Mouse (Mus musculus) adrenal gland (tissue): Measurements from ENCODE around the gene 1810043G02Rik.
"Not testable (repeated sequence)": the region's sequence is repeated elsewhere in the genome, so short reads cannot be mapped to it uniquely, and the experiment has no call there.

Experiments
- intact Hi-C: fragments of 180-260 bp; cut with DNase I; formaldehyde crosslinking; loops from one replicate; pipeline ENCODE4 v1.15.1; 2025

The 1810043G02Rik gene

DNA sequence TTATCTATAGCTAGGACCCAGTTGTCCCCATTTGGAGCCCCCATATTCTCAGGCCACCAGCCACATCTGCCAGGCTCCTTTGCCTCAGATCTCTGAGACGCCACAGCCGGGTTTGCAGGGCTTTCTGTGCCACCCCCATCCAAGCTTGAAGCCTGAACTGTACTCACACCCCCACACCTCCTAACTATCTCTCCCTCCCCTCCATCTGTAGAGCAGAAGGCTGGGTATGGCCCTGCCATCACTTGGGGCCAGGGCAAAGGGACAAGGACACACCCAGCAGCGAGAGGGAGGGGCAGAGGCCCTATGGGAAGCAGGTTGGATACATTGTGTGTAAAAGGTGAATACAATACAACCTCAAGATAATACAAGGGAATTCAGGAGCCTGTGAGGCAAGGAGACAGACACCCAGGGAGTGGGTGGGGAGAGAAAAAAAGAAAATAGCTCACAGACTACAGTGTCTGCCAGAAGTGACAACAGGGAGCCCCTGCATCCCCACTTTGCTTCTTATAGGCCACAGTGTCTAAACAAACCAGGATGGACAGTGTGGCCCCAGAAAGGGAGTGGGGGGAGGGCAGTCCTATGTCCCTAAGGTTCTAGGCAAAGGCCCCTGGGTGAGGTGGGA, 26.3 kb downstream of the 1810043G02Rik start:
- intact Hi-C loops: no loop called here

DNA sequence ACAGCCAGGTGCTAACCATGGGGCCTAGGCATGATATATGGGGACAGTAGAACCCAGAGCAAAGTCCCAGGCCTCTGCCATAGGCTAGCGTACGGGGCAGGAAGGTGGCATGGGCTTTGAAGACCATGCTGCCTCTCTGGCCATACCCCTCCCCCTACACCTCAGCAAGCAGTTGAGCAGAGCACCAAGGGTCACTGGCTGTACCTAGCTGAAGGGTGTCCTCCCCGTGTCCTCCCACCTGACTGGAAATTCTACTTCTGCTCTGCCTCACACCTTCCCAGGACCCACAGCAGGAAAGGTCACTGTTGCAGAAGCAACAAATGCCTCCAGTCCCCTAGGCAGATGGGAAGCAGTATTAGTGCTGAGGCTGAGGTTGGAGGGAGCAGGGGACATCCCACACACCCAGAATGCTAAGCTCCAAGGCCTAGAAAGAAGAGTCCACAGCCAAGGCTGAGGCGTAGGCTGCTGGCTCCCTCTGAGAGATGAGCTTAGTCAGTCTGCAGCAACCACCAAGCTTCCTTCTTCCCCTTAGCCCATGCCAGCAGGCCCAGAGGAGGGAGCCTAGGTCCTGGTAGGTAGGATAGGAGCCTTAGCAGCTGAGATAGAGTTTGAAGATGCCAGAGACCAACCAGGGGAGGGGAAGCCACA, 27.6 kb downstream of the 1810043G02Rik start:
- intact Hi-C loops: no loop called here

GRCm38 (mm10) chr10:78007203-78007602, 28.9 kb downstream of the 1810043G02Rik start:
- intact Hi-C loops: no loop called here

- intact Hi-C loops: no loop called here
Measured at GRCm38 (mm10) chr10:78008169-78008568, 29.8 kb downstream of the 1810043G02Rik start.

DNA sequence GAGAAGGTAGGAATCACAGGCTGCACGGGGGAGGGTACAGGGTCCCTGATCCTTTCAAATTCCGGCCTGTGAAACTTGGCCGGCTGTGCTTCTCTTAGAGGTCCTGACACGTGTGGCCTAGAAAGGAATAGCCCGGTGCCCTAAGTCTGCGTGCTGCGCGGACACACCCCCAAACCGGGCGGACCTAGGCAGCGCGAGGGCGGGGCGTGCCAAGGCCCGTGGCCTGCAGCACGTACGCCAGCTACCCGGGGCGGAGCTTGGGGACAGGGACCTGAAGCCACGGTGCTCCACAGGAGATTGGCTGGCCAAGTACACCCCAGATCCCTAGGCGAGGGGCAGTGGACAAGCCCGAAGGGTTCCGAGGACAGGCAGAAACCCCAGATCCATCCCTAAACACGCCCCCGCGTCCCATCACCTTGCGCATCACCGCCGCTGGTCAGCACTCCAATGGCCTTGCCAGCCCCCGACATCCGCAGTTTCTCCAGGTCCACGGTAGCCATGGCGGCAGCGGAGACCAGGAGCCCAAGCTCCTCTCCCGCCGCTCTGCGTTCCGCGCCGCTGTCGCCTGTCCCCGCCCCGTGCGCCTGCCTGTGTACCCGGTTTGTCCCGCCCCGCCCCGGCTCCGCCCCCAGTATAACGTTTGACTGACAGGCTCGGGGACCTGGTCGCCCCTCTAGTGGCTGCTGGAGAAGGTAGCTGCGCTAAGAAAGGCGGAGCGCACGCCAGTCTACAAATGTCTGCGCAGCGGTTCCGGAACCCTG, 31.0 kb downstream of the 1810043G02Rik start:
- intact Hi-C loops: no loop called here

- intact Hi-C loops: no loop called here
Measured at GRCm38 (mm10) chr10:78009945-78010293, 31.6 kb downstream of the 1810043G02Rik start, which contains the start of gene Pfkl. Gene Pfkl (minus strand): TSS chr10:78010083.

GRCm38 (mm10) chr10:78010335-78010734, 32.0 kb downstream of the 1810043G02Rik start:
- intact Hi-C loops: no loop called here

GRCm38 (mm10) chr10:78011116-78011515, 32.8 kb downstream of the 1810043G02Rik start:
- intact Hi-C loops: not testable (repeated sequence)

- intact Hi-C loops: no loop called here
Measured at GRCm38 (mm10) chr10:78012661-78013495, 34.6 kb downstream of the 1810043G02Rik start.

- intact Hi-C loops: no loop called here
Measured at GRCm38 (mm10) chr10:78015489-78015888, 37.2 kb downstream of the 1810043G02Rik start.

- intact Hi-C loops: no loop called here
Measured at GRCm38 (mm10) chr10:78016366-78016765, 38.0 kb downstream of the 1810043G02Rik start.

DNA sequence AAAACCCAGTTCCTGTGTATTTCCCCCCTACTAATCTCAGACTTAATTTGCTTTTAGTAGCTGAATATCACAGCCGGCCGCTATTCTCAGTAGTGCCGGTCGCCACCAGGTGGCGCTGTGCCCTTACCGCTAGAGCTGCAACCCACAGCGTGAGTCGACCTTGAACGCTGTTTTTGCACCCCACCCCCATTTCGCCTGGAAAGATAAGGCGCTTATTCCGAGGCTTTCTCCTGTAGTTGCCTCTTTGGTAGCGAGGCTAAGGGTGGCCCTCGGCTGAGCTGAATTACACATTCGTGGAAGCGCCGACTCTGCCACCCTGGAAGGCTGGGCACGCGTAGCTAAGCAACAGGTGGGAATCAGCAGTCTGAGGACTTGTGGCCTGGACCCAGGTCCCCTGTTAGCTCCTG, 40.5 kb downstream of the 1810043G02Rik start:
- intact Hi-C loops: no loop called here

GRCm38 (mm10) chr10:78019291-78019690, 41.0 kb downstream of the 1810043G02Rik start:
- intact Hi-C loops: no loop called here

- intact Hi-C loops: not testable (repeated sequence)
Measured at GRCm38 (mm10) chr10:78019984-78020383, 41.7 kb downstream of the 1810043G02Rik start.

DNA sequence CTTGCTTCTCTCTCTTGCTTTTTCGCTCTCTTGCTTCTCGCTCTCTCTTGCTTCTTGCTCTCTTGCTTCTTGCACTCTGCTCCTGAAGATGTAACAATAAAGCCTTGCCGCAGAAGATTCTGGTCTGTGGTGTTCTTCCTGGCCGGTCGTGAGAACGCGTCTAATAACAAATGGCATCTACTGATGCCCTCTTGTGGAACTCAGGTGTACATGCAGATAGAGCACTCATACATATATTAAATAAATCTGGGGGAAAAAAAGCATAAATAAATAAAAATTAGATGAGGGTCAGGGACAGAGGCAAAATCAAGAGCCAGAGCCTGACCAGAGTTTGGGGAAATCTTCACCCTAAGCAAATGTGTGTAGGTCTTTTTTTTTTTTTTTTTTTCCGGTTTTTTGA, 47.1 kb downstream of the 1810043G02Rik start:
- intact Hi-C loops: loop anchor here (5.0 kb wide), 3 partner anchors 37 to 137 kb away; no protein-coding TSS in a partner anchor

- intact Hi-C loops: loop anchor here (5.0 kb wide), 3 partner anchors 34 to 134 kb away; no protein-coding TSS in a partner anchor
Measured at GRCm38 (mm10) chr10:78028129-78028528, 49.8 kb downstream of the 1810043G02Rik start.

DNA sequence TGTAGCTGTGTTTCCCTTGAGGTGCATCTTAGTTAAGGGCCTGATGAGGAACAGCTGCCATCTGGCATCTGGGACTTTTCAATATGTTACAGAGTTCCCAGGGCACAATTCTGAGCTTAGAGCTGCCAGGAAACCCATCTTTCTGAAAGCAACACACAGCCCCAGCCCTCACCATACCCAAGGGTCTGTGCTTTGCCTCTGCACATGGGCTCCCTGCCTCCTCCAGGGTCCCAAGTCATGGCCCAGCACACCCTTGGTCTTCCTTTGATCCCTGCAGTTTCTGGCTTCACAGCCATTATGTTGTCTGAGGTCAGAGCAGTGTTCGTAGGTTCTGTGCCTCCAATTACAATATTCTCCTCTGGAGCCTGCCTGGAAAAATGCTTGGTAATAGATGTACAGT, 50.8 kb downstream of the 1810043G02Rik start:
- intact Hi-C loops: loop anchor here (5.0 kb wide), 3 partner anchors 33 to 133 kb away; no protein-coding TSS in a partner anchor

DNA sequence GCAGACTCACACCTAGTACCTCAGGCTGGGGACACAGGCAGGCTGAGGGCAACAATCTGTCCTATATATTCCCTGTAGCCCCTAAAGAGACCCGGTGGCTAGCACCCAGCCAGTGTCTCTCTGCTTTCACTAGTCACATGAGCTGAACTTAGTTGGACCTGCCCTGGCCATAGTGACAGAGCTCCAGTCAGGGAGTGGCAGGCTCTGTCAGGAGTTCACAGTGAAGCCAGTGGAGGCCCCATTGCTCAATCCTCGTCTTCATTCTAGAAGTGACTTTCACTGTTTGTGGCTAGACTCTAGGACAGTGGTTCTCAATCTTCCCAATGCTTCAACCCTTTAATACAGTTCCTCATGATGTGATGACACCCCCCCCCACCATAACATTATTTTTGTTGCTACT, 53.7 kb downstream of the 1810043G02Rik start:
- intact Hi-C loops: no loop called here
